Mouse (Mus musculus): Measurements from ENCODE around the gene Kcmf1. TPM values are rescaled to one million over a fixed set of nuclear protein-coding genes. Genes with fewer than 3 reads are reported as not detected.
"Not testable (repeated sequence)": the region's sequence is repeated elsewhere in the genome, so short reads cannot be mapped to it uniquely, and the experiment has no call there.

Gene Kcmf1
- polyA plus RNA-seq, 1 experiment from 2014 or later: 35.1 TPM

DNA sequence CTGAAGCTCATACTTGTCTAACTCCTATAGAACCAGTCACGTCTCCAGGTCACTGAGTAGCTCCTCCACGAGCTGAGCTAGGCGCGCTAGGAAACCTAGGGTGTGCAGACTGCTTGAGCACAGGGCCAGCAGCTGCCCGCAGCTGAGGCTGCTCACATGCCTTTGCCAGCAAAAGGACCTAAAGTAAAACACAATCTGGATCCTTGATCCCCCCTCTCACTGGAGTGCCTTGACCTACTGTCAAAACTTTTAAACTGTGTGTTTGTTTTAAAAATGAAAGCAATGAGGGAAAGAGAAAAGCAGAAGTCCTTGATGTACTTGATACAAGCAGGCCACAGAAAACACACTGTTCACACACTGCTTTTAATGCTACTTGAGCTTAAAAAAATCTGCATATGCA lies 31.1 kb downstream of the Kcmf1 start:
- no peak for ATAC-seq (ENCODE audit: low read depth)
- Histone ChIP-seq H3K27ac (replicated peaks) (no peak overlapping the region), H3K4me1 (replicated peaks) (peaks cover 43% of the 10 kb centered on the region), H3K4me2 (no peak overlapping the region), H3K4me3 (no peak overlapping the region), H3K9ac (no peak overlapping the region), H3K36me3 (no peaks in the 10 kb centered on the region), H3K27me3 (no peaks in the 10 kb centered on the region), H3K9me3 (no peaks in the 10 kb centered on the region)
- WGBS: 83% methylated on average over 5 of the region's 5 CpGs

- 94% methylated on average over 1 of the region's 1 CpGs for WGBS
- Histone ChIP-seq H3K4me3 (no peak overlapping the region), H3K27ac (replicated peaks) (no peak overlapping the region), H3K4me1 (replicated peaks) (peaks cover 39% of the 10 kb centered on the region), H3K9ac (no peak overlapping the region), H3K9me3 (no peaks in the 10 kb centered on the region), H3K27me3 (no peaks in the 10 kb centered on the region), H3K36me3 (no peaks in the 10 kb centered on the region), H3K4me2 (no peak overlapping the region)
- no peak for ATAC-seq (ENCODE audit: low read depth)
These were observed 32.0 kb downstream of the Kcmf1 start for GRCm38 (mm10) chr6:72867746-72868145.

GRCm38 (mm10) chr6:72866232-72866631 lies 33.5 kb downstream of the Kcmf1 start:
- no peak overlapping the region for H3K4me3 ChIP-seq
- H3K4me2 ChIP-seq: no peak overlapping the region
- no peaks in the 10 kb centered on the region for H3K27me3 ChIP-seq
- no peak overlapping the region for H3K27ac ChIP-seq (replicated peaks)
- no peaks in the 10 kb centered on the region for H3K9me3 ChIP-seq
- no peaks in the 10 kb centered on the region for H3K36me3 ChIP-seq
- peaks cover 35% of the 10 kb centered on the region for H3K4me1 ChIP-seq (replicated peaks)
- no peak overlapping the region for H3K9ac ChIP-seq
- WGBS: 86% methylated on average over 2 of the region's 2 CpGs
- no peak for ATAC-seq (ENCODE audit: low read depth)

DNA sequence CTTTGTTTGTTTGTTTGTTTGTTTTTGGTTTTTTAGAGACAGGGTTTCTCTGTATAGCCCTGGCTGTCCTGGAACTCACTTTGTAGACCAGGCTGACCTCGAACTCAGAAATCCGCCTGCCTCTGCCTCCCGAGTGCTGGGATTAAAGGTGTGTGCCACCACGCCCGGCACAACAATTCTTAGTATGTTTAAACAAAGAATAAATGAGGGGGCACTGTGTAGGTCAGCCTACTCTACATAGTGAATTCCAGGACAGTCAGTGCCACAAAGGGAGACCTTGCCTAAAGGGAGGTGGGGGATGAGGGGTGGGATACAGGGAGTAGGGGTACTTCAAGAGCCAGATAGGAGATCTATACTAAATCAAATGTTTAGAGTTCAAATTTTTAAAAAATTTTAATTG lies 37.1 kb downstream of the Kcmf1 start:
- not testable (repeated sequence) for H3K4me3 ChIP-seq; H3K27ac ChIP-seq (replicated peaks); H3K4me2 ChIP-seq; H3K9ac ChIP-seq; ATAC-seq (ENCODE audit: low read depth); H3K27me3 ChIP-seq; H3K9me3 ChIP-seq
- peaks cover 15% of the 10 kb centered on the region for H3K36me3 ChIP-seq
- peaks cover 15% of the 10 kb centered on the region for H3K4me1 ChIP-seq (replicated peaks)
- 90% methylated on average over 5 of the region's 5 CpGs for WGBS

DNA sequence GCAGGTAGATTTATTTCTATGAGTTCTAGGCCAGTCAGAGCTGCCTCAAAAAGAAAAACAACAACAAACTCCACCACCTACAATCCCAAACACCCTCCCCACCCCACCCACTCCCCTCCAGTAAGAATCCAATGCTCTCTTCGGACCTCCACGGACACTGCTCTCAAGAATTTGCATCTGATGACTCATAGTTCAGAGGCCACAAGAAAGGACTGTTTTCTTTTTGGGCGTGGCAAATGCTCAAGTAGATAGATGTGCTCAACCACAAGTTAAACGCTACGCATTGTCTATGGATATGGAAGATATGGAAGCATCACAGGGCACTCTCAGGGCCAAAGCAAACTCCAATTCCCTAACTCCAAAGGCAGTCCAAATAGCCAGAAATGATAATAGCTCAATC lies 45.5 kb downstream of the Kcmf1 start:
- H3K4me1 ChIP-seq (replicated peaks): no peaks in the 10 kb centered on the region
- H3K4me3 ChIP-seq: no peak overlapping the region
- H3K27ac ChIP-seq (replicated peaks): no peak overlapping the region
- 92% methylated on average over 5 of the region's 5 CpGs for WGBS
- peaks cover 3% of the 10 kb centered on the region; the same call in 1 of the 2 replicates for H3K9me3 ChIP-seq
- no peak overlapping the region for H3K9ac ChIP-seq
- H3K4me2 ChIP-seq: no peak overlapping the region
- no peak for ATAC-seq (ENCODE audit: low read depth)
- peaks cover 71% of the 10 kb centered on the region for H3K36me3 ChIP-seq
- no peaks in the 10 kb centered on the region for H3K27me3 ChIP-seq

DNA sequence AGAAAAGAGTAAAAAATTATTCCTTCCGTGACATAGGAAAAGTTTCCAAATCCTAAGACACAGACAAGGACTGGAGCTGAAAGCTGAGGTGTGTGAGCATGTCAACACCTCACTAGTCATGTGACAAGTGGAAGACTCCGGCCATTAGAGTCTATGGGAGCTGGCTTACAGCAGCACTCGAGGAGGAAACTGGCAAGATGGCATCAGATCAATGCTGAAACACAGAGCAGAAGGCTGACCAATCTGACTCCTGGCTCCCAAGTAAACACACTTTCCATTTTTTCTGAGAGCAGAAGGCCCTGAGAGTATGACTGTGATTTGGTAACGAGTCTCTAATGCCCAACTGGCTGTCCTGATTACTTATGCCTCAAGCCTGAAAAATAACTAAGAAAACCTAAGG lies 47.6 kb downstream of the Kcmf1 start:
- Histone ChIP-seq H3K4me1 (replicated peaks) (no peaks in the 10 kb centered on the region), H3K4me3 (no peak overlapping the region), H3K9ac (no peak overlapping the region), H3K36me3 (peaks cover 70% of the 10 kb centered on the region), H3K4me2 (no peak overlapping the region), H3K27ac (replicated peaks) (no peak overlapping the region), H3K9me3 (peaks cover 3% of the 10 kb centered on the region; the same call in 1 of the 2 replicates), H3K27me3 (no peaks in the 10 kb centered on the region)
- WGBS: 83% methylated on average over 4 of the region's 4 CpGs
- ATAC-seq (ENCODE audit: low read depth): no peak

DNA sequence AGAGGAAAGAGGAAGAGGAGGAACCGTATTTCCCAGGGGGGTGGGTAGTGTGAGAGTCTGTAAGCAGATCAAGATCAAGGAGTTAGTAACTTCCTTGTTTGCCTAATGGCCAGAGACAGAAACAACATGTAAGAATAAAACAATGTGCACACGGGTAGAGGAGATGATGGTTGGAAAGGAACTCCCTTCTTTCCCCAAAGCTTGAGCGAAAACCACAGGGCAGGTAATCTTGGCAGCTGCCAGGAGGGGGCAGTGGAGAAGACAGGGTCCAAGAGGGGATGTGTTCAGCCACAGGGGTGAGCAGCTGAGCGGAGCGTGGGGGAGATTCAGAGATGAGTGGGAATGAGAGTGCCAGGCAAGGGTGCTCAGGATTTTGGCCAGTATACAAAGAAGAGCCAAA lies 48.1 kb downstream of the Kcmf1 start:
- Histone ChIP-seq H3K4me2 (no peak overlapping the region), H3K4me3 (no peak overlapping the region), H3K4me1 (replicated peaks) (no peaks in the 10 kb centered on the region), H3K36me3 (peaks cover 70% of the 10 kb centered on the region), H3K9ac (no peak overlapping the region), H3K27ac (replicated peaks) (no peak overlapping the region), H3K9me3 (peaks cover 3% of the 10 kb centered on the region; the same call in 1 of the 2 replicates), H3K27me3 (no peaks in the 10 kb centered on the region)
- WGBS: 81% methylated on average over 5 of the region's 5 CpGs
- ATAC-seq (ENCODE audit: low read depth): no peak

GRCm38 (mm10) chr6:72841986-72842502 lies 57.7 kb downstream of the Kcmf1 start:
- H3K4me2 ChIP-seq: no peak overlapping the region
- H3K27ac ChIP-seq (replicated peaks): no peak overlapping the region
- no peaks in the 10 kb centered on the region for H3K9me3 ChIP-seq
- WGBS: 91% methylated on average over 7 of the region's 7 CpGs
- no peak for ATAC-seq (ENCODE audit: low read depth)
- H3K4me1 ChIP-seq (replicated peaks): no peaks in the 10 kb centered on the region
- H3K4me3 ChIP-seq: no peak overlapping the region
- H3K27me3 ChIP-seq: no peaks in the 10 kb centered on the region
- H3K36me3 ChIP-seq: peaks cover 67% of the 10 kb centered on the region
- no peak overlapping the region for H3K9ac ChIP-seq

- H3K9me3 ChIP-seq: no peaks in the 10 kb centered on the region
- no peak overlapping the region for H3K27ac ChIP-seq (replicated peaks)
- H3K4me2 ChIP-seq: no peak overlapping the region
- no peak overlapping the region for H3K4me3 ChIP-seq
- peaks cover 58% of the 10 kb centered on the region for H3K36me3 ChIP-seq
- H3K4me1 ChIP-seq (replicated peaks): no peaks in the 10 kb centered on the region
- no peak overlapping the region for H3K9ac ChIP-seq
- no peaks in the 10 kb centered on the region for H3K27me3 ChIP-seq
- WGBS: 93% methylated on average over 13 of the region's 13 CpGs
- no peak for ATAC-seq (ENCODE audit: low read depth)
These were observed 58.7 kb downstream of the Kcmf1 start for GRCm38 (mm10) chr6:72840867-72841780.

- Histone ChIP-seq H3K27me3 (no peaks in the 10 kb centered on the region), H3K4me3 (no peak overlapping the region), H3K36me3 (peaks cover 27% of the 10 kb centered on the region), H3K4me2 (no peak overlapping the region), H3K27ac (replicated peaks) (no peak overlapping the region), H3K9me3 (no peaks in the 10 kb centered on the region), H3K9ac (no peak overlapping the region), H3K4me1 (replicated peaks) (no peaks in the 10 kb centered on the region)
- 90% methylated on average over 4 of the region's 4 CpGs for WGBS
- ATAC-seq (ENCODE audit: low read depth): no peak
These were observed 62.0 kb downstream of the Kcmf1 start for GRCm38 (mm10) chr6:72837756-72838155.

- ATAC-seq (ENCODE audit: low read depth): no peak
- peaks cover under 1% of the 10 kb centered on the region for H3K36me3 ChIP-seq
- WGBS: 67% methylated on average over 4 of the region's 4 CpGs
These were observed 65.3 kb downstream of the Kcmf1 start for GRCm38 (mm10) chr6:72834518-72834917.

GRCm38 (mm10) chr6:72831858-72832257 lies 67.9 kb downstream of the Kcmf1 start:
- H3K9ac ChIP-seq: no peak overlapping the region
- H3K4me3 ChIP-seq: no peak overlapping the region
- H3K9me3 ChIP-seq: no peaks in the 10 kb centered on the region
- H3K36me3 ChIP-seq: no peaks in the 10 kb centered on the region
- H3K4me1 ChIP-seq (replicated peaks): no peaks in the 10 kb centered on the region
- peaks cover under 1% of the 10 kb centered on the region for H3K27me3 ChIP-seq
- ATAC-seq (ENCODE audit: low read depth): no peak
- WGBS: 63% methylated on average over 3 of the region's 3 CpGs
- no peak overlapping the region for H3K27ac ChIP-seq (replicated peaks)
- H3K4me2 ChIP-seq: no peak overlapping the region

More at GRCm38 (mm10) chr6:72834518-72834917, 65.3 kb downstream of the Kcmf1 start:
- Histone ChIP-seq H3K27ac (replicated peaks) (no peak overlapping the region), H3K4me3 (no peak overlapping the region), H3K4me2 (no peak overlapping the region), H3K4me1 (replicated peaks) (no peaks in the 10 kb centered on the region), H3K9me3 (no peaks in the 10 kb centered on the region), H3K27me3 (no peaks in the 10 kb centered on the region), H3K9ac (no peak overlapping the region)
